In genomic region chr3:142559632-142560228, GRCm38 (mm10) we compare ENCODE assay signal across 8 mouse cellular contexts. TPM values are rescaled to one million over a fixed set of nuclear protein-coding genes. Genes with fewer than 3 reads are reported as not detected.
DNase-seq lines count a peak whose midpoint lies in the region; ATAC-seq and TF ChIP-seq lines count a peak whose summit lies in the region.

Gene Gbp3 (plus strand): TSS chr3:142560026.

- CTCF ChIA-PET in Patski (lab: Charles Lee), result interaction anchor here (0.7 to 3.1 kb wide), 25 partner anchors 10 to 87 kb away, joined by 3 to 18 read pairs (median 4); partner anchors contain the start of genes Gbp5 and Gbp7

- H3K4me2 ChIP-seq in forebrain, embryonic 16.5 days (ENCODE audit: low read length), result peak within 1 kb of the TSS; percentile 38
- H3K4me2 ChIP-seq in hindbrain, postnatal 0 days (ENCODE audit: low read depth, low read length), result peak within 1 kb of the TSS; percentile 45
- H3K4me2 ChIP-seq in liver, embryonic 14.5 days (ENCODE audit: low read depth), result peak within 1 kb of the TSS; percentile 60
- H3K4me2 ChIP-seq in neural tube, embryonic 12.5 days (replicated peaks), result peak within 1 kb of the TSS; percentile 56

- in situ Hi-C loops in Patski (cut with MboI; ENCODE audit: low pct_unique_long_range_greater_than_20kb), result loop anchor here (5.0 kb wide), 1 partner anchor 67 kb away; the partner anchor contains the start of gene Gbp5

- H3K27ac ChIP-seq in forebrain, embryonic 16.5 days (ENCODE audit: low read length), result no peak within 1 kb of the TSS
- peak within 1 kb of the TSS; percentile 48; the same call in 1 of the 2 replicates for H3K27ac ChIP-seq in hindbrain, postnatal 0 days
- H3K27ac ChIP-seq in liver, embryonic 14.5 days, result no peak within 1 kb of the TSS
- H3K27ac ChIP-seq in neural tube, embryonic 12.5 days, result no peak within 1 kb of the TSS

- H3K9ac ChIP-seq in forebrain, embryonic 16.5 days (replicated peaks; ENCODE audit: low read depth, low read length), result 0 out of 2 replicates have a peak within 1 kb of the TSS, but pooled peaks have one; percentile 22
- H3K9ac ChIP-seq in hindbrain, postnatal 0 days (replicated peaks; ENCODE audit: low read length), result no peak within 1 kb of the TSS
- peak within 1 kb of the TSS; percentile 27; the same call in 1 of the 2 replicates for H3K9ac ChIP-seq in liver, embryonic 14.5 days (replicated peaks)
- H3K9ac ChIP-seq in neural tube, embryonic 12.5 days, result no peak within 1 kb of the TSS

- H3K27me3 ChIP-seq in erythroblast, embryonic 14.5 days (ENCODE audit: control insufficient read depth), result no peaks in the 10 kb centered on the region
- no peaks in the 10 kb centered on the region for H3K27me3 ChIP-seq in Patski
- H3K27me3 ChIP-seq in forebrain, embryonic 16.5 days (replicated peaks; ENCODE audit: control insufficient read depth, insufficient read depth, low read length), result no peaks in the 10 kb centered on the region
- no peaks in the 10 kb centered on the region for H3K27me3 ChIP-seq in hindbrain, postnatal 0 days (ENCODE audit: insufficient read depth, low read length)
- H3K27me3 ChIP-seq in liver, embryonic 14.5 days (ENCODE audit: control insufficient read depth, insufficient read depth, low read length), result no peaks in the 10 kb centered on the region
- no peaks in the 10 kb centered on the region for H3K27me3 ChIP-seq in neural tube, embryonic 12.5 days (replicated peaks)

- H3K36me3 ChIP-seq in erythroblast, embryonic 14.5 days (ENCODE audit: control insufficient read depth), result no peaks in the 10 kb centered on the region
- H3K36me3 ChIP-seq in forebrain, embryonic 16.5 days (ENCODE audit: control insufficient read depth, insufficient read depth), result no peaks in the 10 kb centered on the region
- H3K36me3 ChIP-seq in hindbrain, postnatal 0 days (ENCODE audit: insufficient read depth, low read length), result no peaks in the 10 kb centered on the region
- H3K36me3 ChIP-seq in liver, embryonic 14.5 days (replicated peaks; ENCODE audit: control insufficient read depth, insufficient read depth, low read depth), result no peaks in the 10 kb centered on the region
- no peaks in the 10 kb centered on the region for H3K36me3 ChIP-seq in neural tube, embryonic 12.5 days

- ATAC-seq in erythroblast, adult 5-6 weeks (replicated peaks; ENCODE audit: low FRiP score, poor library complexity, severe bottlenecking), result no peak
- no peak for ATAC-seq in Patski
- ATAC-seq in forebrain, embryonic 16.5 days, result no peak
- no peak for ATAC-seq in hindbrain, postnatal 0 days
- ATAC-seq in liver, embryonic 14.5 days (ENCODE audit: insufficient read depth), result no peak
- ATAC-seq in neural tube, embryonic 12.5 days (ENCODE audit: low FRiP score, low read depth), result no peak

- H3K9me3 ChIP-seq in erythroblast, embryonic 14.5 days (ENCODE audit: control insufficient read depth, low read length), result no peaks in the 10 kb centered on the region
- no peaks in the 10 kb centered on the region for H3K9me3 ChIP-seq in forebrain, embryonic 16.5 days (ENCODE audit: control insufficient read depth, low read length)
- H3K9me3 ChIP-seq in hindbrain, postnatal 0 days (ENCODE audit: low read length), result no peaks in the 10 kb centered on the region
- no peaks in the 10 kb centered on the region for H3K9me3 ChIP-seq in liver, embryonic 14.5 days (ENCODE audit: control insufficient read depth, low read length)
- H3K9me3 ChIP-seq in neural tube, embryonic 12.5 days, result no peaks in the 10 kb centered on the region

- POLR2A ChIA-PET in Patski (lab: Charles Lee), result interaction anchor here (1.1 kb wide), 1 partner anchor 68 kb away, joined by 3 read pairs; no protein-coding TSS in a partner anchor

- H3K4me1 ChIP-seq in erythroblast, embryonic 14.5 days (ENCODE audit: control insufficient read depth), result peaks cover 2% of the 10 kb centered on the region; the same call in 1 of the 2 replicates
- H3K4me1 ChIP-seq in forebrain, embryonic 16.5 days (replicated peaks; ENCODE audit: control insufficient read depth, insufficient read depth, low read length), result 0 out of 2 replicates have a peak, but pooled peaks cover 3% of the 10 kb centered on the region
- H3K4me1 ChIP-seq in hindbrain, postnatal 0 days (ENCODE audit: insufficient read depth, low read length), result no peaks in the 10 kb centered on the region
- H3K4me1 ChIP-seq in liver, embryonic 14.5 days (replicated peaks; ENCODE audit: control insufficient read depth in 2 of 2, insufficient read depth in 2 of 2, low read length in 1 of 2), result peaks cover 0 to 3% of the 10 kb centered on the region in 2 experiments; a peak in 1 of 4 replicates
- H3K4me1 ChIP-seq in neural tube, embryonic 12.5 days, result 0 out of 2 replicates have a peak, but pooled peaks cover 3% of the 10 kb centered on the region

- 15% methylated on average over 3 of the region's 3 CpGs for WGBS in forebrain, embryonic 16.5 days
- 33% methylated on average over 3 of the region's 3 CpGs for WGBS in hindbrain, postnatal 0 days
- 14% methylated on average over 3 of the region's 3 CpGs for WGBS in liver, embryonic 14.5 days (ENCODE audit: insufficient replicate concordance)
- WGBS in neural tube, embryonic 12.5 days, result 44% methylated on average over 3 of the region's 3 CpGs

- intact Hi-C loops in left cerebral cortex, postnatal 4 days (cut with DNase I), result loop anchor here (5.0 kb wide), 1 partner anchor 67 kb away; the partner anchor contains the start of gene Gbp5

- no peak for TF ChIP-seq EP300 in liver, embryonic 14.5 days (IDR thresholded peaks at IDR 0.05; ENCODE audit: low read depth)

- peak within 1 kb of the TSS; percentile 42 for H3K4me3 ChIP-seq in erythroblast, embryonic 14.5 days (replicated peaks)
- peak within 1 kb of the TSS; percentile 16 for H3K4me3 ChIP-seq in forebrain, embryonic 16.5 days (replicated peaks; ENCODE audit: low read length)
- H3K4me3 ChIP-seq in hindbrain, postnatal 0 days (ENCODE audit: low read length), result peak within 1 kb of the TSS; percentile 25
- H3K4me3 ChIP-seq in liver, embryonic 14.5 days (ENCODE audit: insufficient read depth in 1 of 2, low read depth in 2 of 2, low read length in 2 of 2), result peak within 1 kb of the TSS; percentile 44 to 69
- peak within 1 kb of the TSS; percentile 18; the same call in 1 of the 2 replicates for H3K4me3 ChIP-seq in neural tube, embryonic 12.5 days

- no peak for TF ChIP-seq CTCF in Patski (IDR thresholded peaks at IDR 0.05)
- no peak for TF ChIP-seq CTCF in hindbrain, postnatal 0 days (IDR thresholded peaks at IDR 0.05; ENCODE audit: low read depth)
- no peak for TF ChIP-seq CTCF in liver, embryonic 14.5 days (IDR thresholded peaks at IDR 0.05; ENCODE audit: low read depth)

- peak; percentile 7 for DNase-seq in Patski (ENCODE audit: low read depth, low spot score)
- DNase-seq in hindbrain, postnatal 0 days (ENCODE audit: low spot score), result no peak
- no peak for DNase-seq in liver, embryonic 14.5 days (ENCODE audit: low read depth in 3 of 3, low spot score in 3 of 3)
- no peak for DNase-seq in left cerebral cortex, postnatal 4 days

RNA-seq across cellular contexts. Expression of gene Gbp3, which starts in this region (rescaled TPM):
- not detected in 2 replicates for polyA plus RNA-seq in erythroblast, embryonic 14.5 days (2012)
- 0.42 and 6.0 TPM in 2 replicates for total RNA-seq in erythroblast, adult 5-6 weeks (2015; ENCODE audit: low replicate concordance)
- 2.2 and 10.2 TPM in 2 replicates for total RNA-seq in erythroblast, adult 5-6 weeks (2017; ENCODE audit: low replicate concordance)
- 2.1 TPM for polyA plus RNA-seq in Patski (2021)
- polyA plus RNA-seq in forebrain, embryonic 16.5 days (2015; fragmentation: Nextera tagmentation; extraction: Ambion mirVana), result 0.60 and 0.99 TPM in 2 replicates
- total RNA-seq in hindbrain, postnatal 0 days (2014; rRNA removed), result 2.6 and 2.7 TPM in 2 replicates
- 2.4 and 3.9 TPM in 2 replicates for polyA plus RNA-seq in hindbrain, postnatal 0 days (2015; fragmentation: Nextera tagmentation; extraction: Ambion mirVana)
- 0.42 and 1.4 TPM in 2 replicates for polyA plus RNA-seq in liver, embryonic 14.5 days (2012; rRNA removed)
- 1.2 and 1.3 TPM in 2 replicates for polyA plus RNA-seq in liver, embryonic 14.5 days (2014; fragmentation: Nextera tagmentation; extraction: Ambion mirVana)
- polyA plus RNA-seq in neural tube, embryonic 12.5 days (2016; fragmentation: Nextera tagmentation; extraction: Ambion mirVana), result 0.61 and 0.66 TPM in 2 replicates
- 1 to 10 TPM; 2.9 to 3.5 TPM for total RNA-seq in left cerebral cortex, postnatal 4 days (2021)

Comparison
In these comparisons a context has a peak if more than half of its experiments do, and no peak if none do; other contexts are left out.
1. H3K9ac ChIP-seq: peak in forebrain, embryonic 16.5 days (single experiment) and liver, embryonic 14.5 days (single experiment); none in hindbrain, postnatal 0 days (single experiment) and neural tube, embryonic 12.5 days (single experiment).
2. Peak in every context shown above with its lines, with median percentiles within 50 percentile points of each other: H3K4me3 ChIP-seq and H3K4me2 ChIP-seq.